Mouse (Mus musculus) small intestine, adult 2 months (tissue): ENCODE data around the gene Chordc1. TPM values are rescaled to one million over a fixed set of nuclear protein-coding genes. Genes with fewer than 3 reads are reported as not detected.

Experiments
- H3K27ac ChIP-seq: fragments of 200-500 bp; 2 replicates; pipeline ENCODE4 v1.5.1; 2012; ENCODE audit warnings: low read depth, low read length, control low read depth, inconsistent platforms; ENCODE audit not compliant: insufficient read depth
- H3K27me3 ChIP-seq: fragments of 200-500 bp; 2 replicates; pipeline ENCODE4 v1.6.1; 2012; ENCODE audit warnings: mild to moderate bottlenecking, moderate library complexity, low read length, inconsistent platforms; ENCODE audit not compliant: control insufficient read depth, insufficient read depth
- H3K36me3 ChIP-seq: fragments of 200-500 bp; 2 replicates; pipeline ENCODE4 v1.6.1; 2012; ENCODE audit warnings: mild to moderate bottlenecking, low read length, control low read depth, inconsistent platforms; ENCODE audit not compliant: control insufficient read depth, insufficient read depth
- H3K4me1 ChIP-seq: fragments of 200-500 bp; 2 replicates; pipeline ENCODE4 v1.6.1; 2012; ENCODE audit warnings: low read length, inconsistent platforms, mixed read lengths; ENCODE audit not compliant: control insufficient read depth, insufficient read depth, insufficient read length
- H3K4me3 ChIP-seq: fragments of 200-500 bp; 2 replicates; pipeline ENCODE4 v1.5.1; 2012; ENCODE audit warnings: low read depth, mild to moderate bottlenecking, control low read depth, inconsistent platforms, low read length, moderate library complexity
- CTCF ChIP-seq: fragments of 200-500 bp; IDR thresholded peaks from 2 replicates; pipeline ENCODE4 v1.5.1; 2012; ENCODE audit warnings: low read depth, mild to moderate bottlenecking, control low read depth, inconsistent platforms, low read length, moderate library complexity, mixed read lengths; ENCODE audit not compliant: insufficient replicate concordance, insufficient read length; ENCODE audit errors: extremely low read depth
- POLR2A ChIP-seq: fragments of 200-500 bp; IDR thresholded peaks from 2 replicates; pipeline ENCODE4 v1.6.1; 2012; ENCODE audit warnings: low read depth, mild to moderate bottlenecking, control low read depth, inconsistent platforms, low read length, moderate library complexity
- WGBS: fragments of 180-500 bp; shearing (Covaris S2); methylation state at CpG from one replicate; pipeline ENCODE4 v1.1.7; 2018; 5-methylcytosine and 5-hydroxymethylcytosine counted together
- polyA plus RNA-seq: library from polyadenylated mRNA; depleted of rRNA; stranded (reverse); fragments of >200 nt; gene quantifications from 2 replicates; pipeline ENCODE4 v1.2.3, GENCODE M21; 2012; rRNA removed

The Chordc1 gene
- polyA plus RNA-seq, 1 experiment, result 5.1 TPM

DNA sequence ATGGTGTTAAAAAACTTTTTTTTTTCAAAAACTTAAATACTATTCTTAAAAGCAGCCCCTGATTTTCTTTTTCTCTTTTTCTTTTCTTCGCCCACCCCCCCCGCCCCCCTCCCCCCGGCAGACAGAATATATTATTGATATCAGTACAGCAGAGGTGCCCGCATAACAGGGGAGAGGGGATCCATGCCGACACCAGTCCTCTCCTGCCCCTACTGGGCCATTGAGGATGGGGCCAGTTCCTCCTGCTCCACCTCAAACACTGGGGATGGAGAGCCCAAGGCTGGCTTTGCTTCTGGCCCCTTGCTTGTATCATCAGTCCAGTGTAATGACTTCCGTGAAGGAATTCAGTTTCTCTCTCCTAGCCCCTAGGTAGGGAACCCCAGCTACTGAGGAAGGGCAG, 6.4 kb downstream of the Chordc1 start:
- TF ChIP-seq CTCF, result no peak
- TF ChIP-seq POLR2A, result no peak
- Histone ChIP-seq H3K27ac (no peak overlapping the region), H3K4me1 (peaks cover 4% of the 10 kb centered on the region), H3K36me3 (peaks cover 35% of the 10 kb centered on the region), H3K27me3 (no peaks in the 10 kb centered on the region), H3K4me3 (no peak overlapping the region)
- 90% methylated on average over 6 of the region's 6 CpGs for WGBS

DNA sequence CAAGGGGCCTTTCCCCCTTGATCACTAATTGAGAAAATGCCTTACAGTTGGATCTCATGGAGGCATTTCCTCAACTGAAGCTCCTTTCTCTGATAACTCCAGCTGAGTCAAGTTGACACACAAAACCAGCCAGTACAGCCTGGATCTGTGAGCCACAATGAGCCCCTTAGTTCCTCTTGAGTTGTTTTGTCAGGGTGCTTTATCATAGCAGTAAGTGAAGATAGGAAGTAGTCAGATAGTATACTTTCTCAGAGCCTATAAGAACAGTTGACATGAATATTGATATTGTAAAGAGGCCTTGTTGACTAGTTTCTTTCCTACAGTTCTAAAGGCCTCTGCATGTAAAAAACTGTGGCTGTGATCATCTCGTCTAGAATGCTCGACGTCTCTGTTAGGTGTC, 28.1 kb downstream of the Chordc1 start:
- Histone ChIP-seq H3K4me1 (no peaks in the 10 kb centered on the region), H3K27me3 (no peaks in the 10 kb centered on the region), H3K4me3 (no peak overlapping the region), H3K36me3 (peaks cover 7% of the 10 kb centered on the region; the same call in 1 of the 2 replicates), H3K27ac (no peak overlapping the region)
- TF ChIP-seq POLR2A (no peak), CTCF (no peak)
- 97% methylated on average over 3 of the region's 3 CpGs for WGBS

Other genes starting within 250 kb of the Chordc1 start
- 0.06 TPM in 1 of 2 replicates, not detected in the other for gene Naalad2, start 110.9 kb downstream of the Chordc1 start, polyA plus RNA-seq
- not detected in 2 replicates for gene Ubtfl1, start 112.3 kb downstream of the Chordc1 start, polyA plus RNA-seq
- not detected in 2 replicates for gene Mbd3l2, start 138.5 kb downstream of the Chordc1 start, polyA plus RNA-seq
- gene Zfp558, start 186.1 kb downstream of the Chordc1 start, polyA plus RNA-seq, result 0.37 TPM in 1 of 2 replicates, not detected in the other
- not detected in 2 replicates for gene Mbd3l1, start 186.2 kb downstream of the Chordc1 start, polyA plus RNA-seq